Mouse (Mus musculus) cerebellum, adult 11 months (tissue): ENCODE measurements around the gene Abca8b.
"Not testable (repeated sequence)": the region's sequence is repeated elsewhere in the genome, so short reads cannot be mapped to it uniquely, and the experiment has no call there.

Source experiments
- DNase-seq: peaks from one replicate; pipeline ENCODE4 v3.0.0; 2022

Abca8b gene

DNA sequence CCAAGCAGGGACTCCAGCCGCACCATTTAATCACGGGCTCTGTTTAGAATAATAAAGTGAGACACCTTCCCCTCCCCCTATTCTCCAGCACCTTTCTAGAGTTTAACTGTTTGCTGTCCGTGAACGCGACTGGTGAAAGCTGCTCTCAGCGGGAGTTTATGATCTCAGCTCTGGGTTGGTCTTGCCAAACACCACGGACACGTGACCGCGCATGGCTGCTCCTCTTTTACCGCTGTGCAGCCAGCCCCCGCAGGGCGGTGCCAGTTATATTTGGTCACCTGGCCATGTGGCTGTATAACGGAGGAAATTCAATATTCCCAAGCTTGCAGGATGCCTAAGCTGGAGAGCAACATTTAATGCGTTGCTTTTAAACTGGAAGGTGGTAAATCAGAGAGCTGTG lies at the start of gene Abca8b:
Abca8b (minus strand) TSS at position 222 of the 400 bp plus-strand sequence.
- DNase-seq = peak; percentile 88

DNA sequence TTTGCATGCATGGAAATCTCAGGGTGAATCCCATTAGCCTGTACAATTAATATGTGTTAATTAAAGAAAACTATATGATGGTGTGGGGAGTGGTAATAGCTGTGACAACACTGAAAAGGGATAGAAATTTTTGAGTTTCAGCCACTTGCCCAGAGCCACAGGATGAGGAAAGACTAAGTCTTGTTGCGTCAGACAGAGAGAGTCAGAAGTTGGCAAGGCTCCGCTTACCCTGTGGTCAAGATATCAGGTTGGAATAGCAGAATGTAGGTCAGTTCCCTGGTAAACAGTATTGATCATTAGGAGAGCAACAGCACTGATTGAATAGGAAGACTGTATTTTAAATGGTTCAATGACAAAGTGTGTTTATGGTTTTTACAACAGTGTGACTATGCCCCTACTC lies 42.1 kb upstream of the Abca8b start:
- DNase-seq = no peak

GRCm38 (mm10) chr11:110028913-110029695 lies 33.5 kb upstream of the Abca8b start:
- DNase-seq = no peak

DNA sequence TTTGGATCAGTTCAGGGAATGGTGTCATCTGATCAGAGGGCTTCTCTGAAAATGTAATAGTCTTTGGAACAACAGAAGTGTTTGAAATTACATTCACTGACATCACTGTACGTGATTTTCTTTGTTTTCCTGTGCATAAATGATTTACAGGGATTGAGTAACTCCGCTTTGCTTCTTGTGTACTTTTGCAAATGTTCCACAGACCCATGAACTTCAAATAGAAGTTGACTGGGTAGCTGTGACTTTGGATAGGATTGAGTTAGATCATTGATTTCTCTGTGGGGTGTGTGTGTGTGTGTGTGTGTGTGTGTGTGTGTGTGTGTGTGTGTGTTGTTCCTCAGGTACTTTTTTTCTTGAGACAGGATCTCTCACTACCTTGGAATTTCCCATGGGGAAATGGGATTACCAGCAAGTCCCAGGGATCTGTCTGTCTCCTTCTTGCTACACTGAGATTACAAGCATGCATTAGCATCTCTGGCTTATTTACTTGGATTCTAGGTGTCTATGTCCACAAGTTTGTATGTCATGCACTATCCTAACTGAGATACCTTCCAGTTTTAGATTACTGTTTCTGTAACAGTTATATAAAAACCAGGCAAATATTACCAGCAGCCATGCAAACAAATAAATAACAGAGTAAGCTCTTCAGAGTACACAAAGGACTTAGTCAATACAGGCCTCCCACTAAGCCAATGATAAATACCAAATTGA lies 15.3 kb upstream of the Abca8b start:
- no peak for DNase-seq

DNA sequence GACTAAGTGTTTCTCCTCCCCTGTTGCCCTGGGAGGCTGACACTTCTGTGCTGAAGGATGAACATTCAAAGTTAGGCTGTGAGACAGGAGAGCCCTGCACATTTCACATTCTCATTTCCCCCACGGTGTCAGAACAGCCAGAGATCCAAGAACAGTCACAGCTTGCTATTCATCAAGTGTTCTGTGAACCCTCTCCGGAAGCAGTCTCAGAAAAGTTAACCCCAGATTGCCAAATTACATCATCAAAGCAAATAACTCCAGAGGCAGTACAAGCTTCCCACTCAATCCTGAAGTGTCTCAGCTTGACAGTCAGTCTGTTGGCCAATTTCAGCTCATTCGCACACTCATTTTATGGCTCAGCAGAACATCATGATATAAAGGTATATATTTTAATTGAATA lies 632 bp downstream of the Abca8b start:
- DNase-seq = no peak

GRCm38 (mm10) chr11:109994014-109994413 lies 1.6 kb downstream of the Abca8b start:
- no peak for DNase-seq

GRCm38 (mm10) chr11:109991270-109991669 lies 4.4 kb downstream of the Abca8b start:
- no peak for DNase-seq

- DNase-seq = no peak
These were observed 5.4 kb downstream of the Abca8b start for GRCm38 (mm10) chr11:109990256-109990655.

GRCm38 (mm10) chr11:109988164-109988563 lies 7.5 kb downstream of the Abca8b start:
- no peak for DNase-seq

DNA sequence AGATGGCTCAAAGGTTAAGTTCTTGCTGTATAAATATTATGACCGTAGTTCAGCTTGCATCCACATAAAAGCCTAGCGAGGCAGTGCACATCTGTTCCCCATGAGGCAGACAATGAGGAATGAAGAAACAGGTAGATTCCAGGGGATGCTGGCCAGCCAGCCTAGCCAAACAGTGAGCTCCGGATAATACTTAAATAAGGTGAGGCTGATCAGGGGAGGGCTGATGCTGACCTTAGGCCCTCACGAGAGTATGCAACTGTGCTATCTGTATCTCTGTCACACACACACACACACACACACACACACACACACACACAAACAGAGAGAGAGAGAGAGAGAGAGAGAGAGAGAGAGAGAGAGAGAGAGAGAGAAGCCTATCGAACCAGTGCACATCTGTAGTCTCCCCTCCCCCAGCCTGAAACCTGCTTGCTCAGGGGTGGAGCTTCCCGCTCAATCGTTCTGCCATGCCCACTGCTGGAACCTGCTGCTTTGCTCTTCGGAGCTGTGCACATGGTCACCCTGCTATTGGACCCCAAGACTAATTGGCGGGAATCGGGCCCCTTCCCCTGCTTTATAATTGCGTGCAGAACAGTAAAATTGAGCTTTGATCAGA lies 8.1 kb downstream of the Abca8b start:
- not testable (repeated sequence) for DNase-seq

GRCm38 (mm10) chr11:109981872-109982271 lies 13.8 kb downstream of the Abca8b start:
- no peak for DNase-seq

DNA sequence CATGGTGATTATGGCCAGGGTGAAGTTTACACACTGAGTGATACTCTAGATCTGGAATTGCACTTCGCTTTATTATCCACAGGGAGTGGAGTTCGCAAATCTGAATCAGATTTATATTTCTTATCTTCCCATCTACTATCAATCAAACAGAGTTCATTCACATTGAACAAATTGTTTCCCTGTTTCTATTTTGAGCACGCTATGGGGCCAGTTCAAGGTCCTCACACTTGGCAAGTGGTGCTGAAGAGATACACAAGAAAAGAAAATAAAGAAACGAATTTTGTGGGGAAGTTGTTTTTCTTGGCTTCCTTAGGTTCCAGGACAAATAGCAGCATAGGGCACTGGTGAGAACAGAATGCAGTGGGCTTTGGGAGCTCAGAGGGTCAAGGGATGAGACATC lies 25.1 kb downstream of the Abca8b start:
- no peak for DNase-seq

GRCm38 (mm10) chr11:109961495-109962492 lies 33.9 kb downstream of the Abca8b start:
- DNase-seq = no peak

DNA sequence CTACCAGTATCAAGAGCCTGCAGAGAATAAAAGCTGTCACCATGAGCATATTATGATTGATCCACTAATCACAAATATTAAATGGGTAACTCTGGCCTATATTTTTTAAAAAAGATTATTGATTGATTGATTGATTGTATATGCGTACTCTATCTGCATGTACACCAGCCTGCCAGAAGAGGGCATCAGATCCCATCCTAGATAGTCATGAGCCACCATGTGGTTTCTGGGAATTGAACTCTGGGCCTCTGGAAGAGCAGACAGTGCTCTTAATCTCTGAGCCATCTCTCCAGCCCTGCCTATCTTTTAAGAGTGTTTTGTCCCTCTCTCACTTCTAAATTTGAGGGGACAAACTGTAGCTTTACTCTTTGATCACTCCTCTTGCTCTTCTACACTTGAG lies 40.5 kb downstream of the Abca8b start:
- DNase-seq = no peak

DNA sequence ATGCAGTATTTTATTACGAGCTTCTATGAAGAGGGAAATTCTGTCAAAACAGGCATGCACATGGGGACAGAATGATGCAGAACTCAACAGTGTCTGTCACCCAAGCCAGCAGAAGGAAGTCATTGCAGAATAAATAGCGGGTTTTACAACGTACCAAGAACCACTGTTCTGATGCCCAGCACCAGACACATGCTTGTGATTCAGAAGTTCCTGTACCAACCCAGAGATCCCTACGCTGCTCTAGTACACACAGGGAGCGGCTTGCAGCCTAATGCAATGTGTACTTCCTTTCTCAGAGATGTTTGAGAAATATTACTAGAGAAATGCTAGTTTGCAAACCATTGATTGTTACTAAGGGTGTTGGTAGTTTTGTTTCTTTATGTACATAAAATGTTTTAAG lies 58.7 kb downstream of the Abca8b start:
- no peak for DNase-seq

GRCm38 (mm10) chr11:109933207-109933606 lies 62.4 kb downstream of the Abca8b start:
- not testable (repeated sequence) for DNase-seq

DNA sequence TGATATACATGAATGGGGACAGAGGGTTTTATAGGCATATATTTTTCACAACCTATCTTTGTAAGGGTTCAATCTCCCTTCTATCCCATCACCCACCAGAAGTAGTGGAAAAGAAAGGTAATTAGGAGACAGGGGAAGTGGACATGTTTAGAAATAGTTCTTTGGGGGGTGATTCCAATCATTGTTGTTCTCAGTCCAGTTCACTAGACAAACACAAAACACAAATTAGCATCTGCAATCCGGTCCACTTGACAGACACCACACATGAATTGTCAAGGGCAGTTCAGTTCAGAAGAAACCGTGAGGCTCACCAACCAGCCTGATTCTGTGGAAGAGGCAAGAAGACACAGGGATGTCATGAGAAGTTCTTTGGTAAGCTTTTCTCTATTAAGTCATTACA lies 67.2 kb downstream of the Abca8b start:
- DNase-seq = no peak

GRCm38 (mm10) chr11:109926718-109927680 lies 68.6 kb downstream of the Abca8b start:
- no peak for DNase-seq

- no peak for DNase-seq
These were observed 73.4 kb downstream of the Abca8b start for GRCm38 (mm10) chr11:109922236-109922635.

- DNase-seq = no peak
These were observed 76.2 kb downstream of the Abca8b start for GRCm38 (mm10) chr11:109919480-109919879.

DNA sequence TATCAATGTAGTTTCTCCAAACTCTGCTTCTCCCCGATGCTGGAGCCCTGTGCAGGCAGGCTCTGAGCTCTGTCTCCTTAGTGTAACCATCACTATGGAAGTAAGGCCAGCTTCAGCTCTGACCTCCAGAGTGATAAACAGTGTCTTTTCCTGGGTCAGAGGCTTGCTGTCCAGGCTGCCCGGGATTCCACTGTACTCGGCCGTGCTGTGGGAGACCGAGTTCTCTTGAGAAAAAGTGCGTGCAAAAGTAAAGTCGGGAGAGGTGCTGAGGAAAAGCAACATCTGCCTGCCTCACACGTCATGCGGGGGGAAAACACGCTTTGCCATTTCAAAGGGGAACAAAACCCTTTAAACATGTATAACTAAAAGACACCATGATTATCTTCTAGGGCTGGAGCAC lies 79.0 kb downstream of the Abca8b start:
- DNase-seq = no peak
